Mouse (Mus musculus) cerebellum, postnatal 10 days (tissue): ENCODE results near the gene Tmem248.
"Not testable (repeated sequence)": the region's sequence is repeated elsewhere in the genome, so short reads cannot be mapped to it uniquely, and the experiment has no call there.

ENCODE experiments used
- DNase-seq, 2 experiments: peaks; one replicate each; pipeline ENCODE4 v3.0.0; 2021; ENCODE audit warnings: mixed read lengths in 2 of 2

Tmem248 gene

GRCm38 (mm10) chr5:130204560-130204959, 12.3 kb upstream of the Tmem248 start:
- DNase-seq, result no peak

GRCm38 (mm10) chr5:130205441-130206023, 11.3 kb upstream of the Tmem248 start:
- no peak for DNase-seq

GRCm38 (mm10) chr5:130207299-130207698, 9.6 kb upstream of the Tmem248 start:
- no peak for DNase-seq

GRCm38 (mm10) chr5:130212956-130213355, 3.9 kb upstream of the Tmem248 start:
- no peak for DNase-seq

GRCm38 (mm10) chr5:130217406-130217805, 525 bp downstream of the Tmem248 start:
- DNase-seq, result no peak

- DNase-seq, result no peak
Observed at GRCm38 (mm10) chr5:130218336-130218735, 1.5 kb downstream of the Tmem248 start.

GRCm38 (mm10) chr5:130221316-130221715, 4.4 kb downstream of the Tmem248 start:
- no peak for DNase-seq

GRCm38 (mm10) chr5:130221760-130222145, 4.9 kb downstream of the Tmem248 start:
- no peak for DNase-seq

GRCm38 (mm10) chr5:130222146-130223004, 5.5 kb downstream of the Tmem248 start:
- DNase-seq, result peak; percentile 98 to 99

- no peak for DNase-seq
Observed at GRCm38 (mm10) chr5:130226790-130227189, 9.9 kb downstream of the Tmem248 start.

- DNase-seq, result no peak
Observed at GRCm38 (mm10) chr5:130228120-130228519, 11.2 kb downstream of the Tmem248 start.

GRCm38 (mm10) chr5:130236302-130236701, 19.4 kb downstream of the Tmem248 start:
- DNase-seq, result no peak

- DNase-seq, result no peak
Observed at GRCm38 (mm10) chr5:130239236-130239635, 22.4 kb downstream of the Tmem248 start.

- DNase-seq, result no peak
Observed at GRCm38 (mm10) chr5:130239856-130240255, 23.0 kb downstream of the Tmem248 start.

GRCm38 (mm10) chr5:130241426-130241825, 24.5 kb downstream of the Tmem248 start:
- DNase-seq, result no peak

GRCm38 (mm10) chr5:130247823-130248222, 30.9 kb downstream of the Tmem248 start:
- DNase-seq, result no peak

- peak; percentile 32 to 54 for DNase-seq
Observed at GRCm38 (mm10) chr5:130254164-130255016, 37.5 kb downstream of the Tmem248 start.

GRCm38 (mm10) chr5:130255017-130255720, 38.3 kb downstream of the Tmem248 start, which contains the start of the genes Sbds and Tyw1:
Gene Sbds (minus strand): TSS chr5:130255530.
Gene Tyw1 (plus strand): TSS chr5:130255619.
- DNase-seq, result peak; percentile 98 to 99

- not testable (repeated sequence) for DNase-seq
Observed at GRCm38 (mm10) chr5:130255799-130256525, 39.1 kb downstream of the Tmem248 start.

GRCm38 (mm10) chr5:130256678-130257271, 39.9 kb downstream of the Tmem248 start:
- DNase-seq, result peak; percentile 96 to 97

GRCm38 (mm10) chr5:130257303-130257702, 40.4 kb downstream of the Tmem248 start:
- DNase-seq, result peak; percentile 11 to 16
